Mouse (Mus musculus): ENCODE results near the gene Aff3. TPM values are rescaled to one million over a fixed set of nuclear protein-coding genes. Genes with fewer than 3 reads are reported as not detected.

Gene Aff3
- polyA plus RNA-seq, 1 experiment from 2014 or later: 1.5 TPM

DNA sequence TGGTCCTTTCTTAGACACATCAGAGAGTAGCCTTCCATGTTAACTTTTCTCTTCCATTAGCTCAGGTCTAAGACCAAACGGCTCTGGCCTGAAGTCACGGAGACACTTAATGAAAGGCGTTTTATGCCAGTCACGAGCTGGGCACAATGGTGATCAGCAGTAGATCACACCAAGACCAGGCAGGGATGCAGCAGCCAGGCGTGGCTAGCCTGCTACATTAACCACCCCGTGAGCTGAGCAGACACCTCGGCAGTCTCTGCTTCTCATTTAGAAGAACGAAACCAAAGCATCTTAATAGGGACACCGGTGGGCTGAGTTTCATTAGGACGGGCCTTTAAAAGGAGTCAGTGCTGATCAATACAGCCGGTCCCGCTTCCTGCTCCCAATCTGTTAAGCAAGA is 247.6 kb downstream of the Aff3 start:
- Histone ChIP-seq H3K9me3 (replicated peaks) (no peaks in the 10 kb centered on the region), H3K27ac (no peak overlapping the region), H3K9ac (no peak overlapping the region), H3K4me2 (no peak overlapping the region), H3K27me3 (replicated peaks) (no peaks in the 10 kb centered on the region), H3K4me3 (no peak overlapping the region), H3K4me1 (no peaks in the 10 kb centered on the region), H3K36me3 (no peaks in the 10 kb centered on the region)
- 78% methylated on average over 12 of the region's 12 CpGs for WGBS (ENCODE audit: insufficient replicate concordance)
- no peak for ATAC-seq

- no peak overlapping the region for H3K27ac ChIP-seq
- no peak overlapping the region for H3K9ac ChIP-seq
- no peaks in the 10 kb centered on the region for H3K4me1 ChIP-seq
- H3K36me3 ChIP-seq: no peaks in the 10 kb centered on the region
- 63% methylated on average over 6 of the region's 6 CpGs for WGBS (ENCODE audit: insufficient replicate concordance)
- no peak for ATAC-seq
- no peak overlapping the region for H3K4me3 ChIP-seq
- no peaks in the 10 kb centered on the region for H3K27me3 ChIP-seq (replicated peaks)
- no peak overlapping the region for H3K4me2 ChIP-seq
- H3K9me3 ChIP-seq (replicated peaks): no peaks in the 10 kb centered on the region
Observed at GRCm38 (mm10) chr1:38415511-38415910, 249.2 kb downstream of the Aff3 start.

- no peaks in the 10 kb centered on the region for H3K27me3 ChIP-seq (replicated peaks)
- no peak overlapping the region for H3K27ac ChIP-seq
- no peak overlapping the region for H3K9ac ChIP-seq
- H3K4me2 ChIP-seq: no peak overlapping the region
- no peaks in the 10 kb centered on the region for H3K36me3 ChIP-seq
- WGBS (ENCODE audit: insufficient replicate concordance): 58% methylated on average over 4 of the region's 4 CpGs
- no peak overlapping the region for H3K4me3 ChIP-seq
- H3K9me3 ChIP-seq (replicated peaks): no peaks in the 10 kb centered on the region
- no peaks in the 10 kb centered on the region for H3K4me1 ChIP-seq
- no peak for ATAC-seq
Observed at GRCm38 (mm10) chr1:38411106-38411505, 253.6 kb downstream of the Aff3 start.

DNA sequence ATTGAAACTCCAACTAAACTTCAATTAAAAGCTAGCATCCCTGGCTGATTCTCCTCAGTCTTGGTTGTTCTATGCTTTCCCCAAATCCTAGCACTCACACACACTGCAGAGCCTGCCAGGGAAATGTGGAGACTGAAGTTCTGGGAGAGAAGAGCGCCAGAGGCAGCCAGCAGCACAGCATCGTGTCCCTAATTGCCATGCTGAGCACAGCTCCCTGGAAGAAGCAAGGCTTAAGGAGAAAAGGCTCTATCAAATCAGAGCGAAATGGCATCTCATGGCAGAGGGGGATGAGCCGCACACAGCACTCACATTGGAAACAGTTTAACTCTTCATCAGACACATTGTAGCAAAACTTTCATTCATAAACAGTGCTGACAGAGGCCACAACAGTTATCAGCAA is 254.3 kb downstream of the Aff3 start:
- WGBS (ENCODE audit: insufficient replicate concordance): 56% methylated on average over 4 of the region's 4 CpGs

DNA sequence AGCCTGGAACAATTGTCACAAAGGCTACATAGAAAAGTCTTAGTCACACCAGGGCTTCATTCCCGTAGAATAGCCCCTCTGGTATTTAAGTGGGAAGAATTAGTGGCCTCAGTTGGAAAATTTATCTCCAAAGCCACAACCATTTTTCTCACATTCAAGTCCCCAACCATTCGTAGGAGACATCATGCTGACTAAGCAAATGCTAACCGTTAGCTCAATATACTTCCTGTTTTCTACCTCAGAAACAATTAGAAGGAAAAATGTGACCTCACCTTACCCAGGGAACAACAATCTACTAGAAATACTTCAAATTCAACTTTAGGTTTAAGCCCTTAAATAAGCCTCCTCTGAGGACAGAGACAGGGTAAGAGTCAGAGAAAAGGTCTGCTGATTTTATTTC is 256.5 kb downstream of the Aff3 start:
- no peak overlapping the region for H3K27ac ChIP-seq
- H3K9ac ChIP-seq: no peak overlapping the region
- 26% methylated on average over 3 of the region's 3 CpGs for WGBS (ENCODE audit: insufficient replicate concordance)
- H3K27me3 ChIP-seq (replicated peaks): no peaks in the 10 kb centered on the region
- ATAC-seq: no peak
- no peaks in the 10 kb centered on the region for H3K36me3 ChIP-seq
- H3K4me2 ChIP-seq: no peak overlapping the region
- H3K4me1 ChIP-seq: no peaks in the 10 kb centered on the region
- H3K4me3 ChIP-seq: no peak overlapping the region
- H3K9me3 ChIP-seq (replicated peaks): no peaks in the 10 kb centered on the region

More for the DNA sequence above, 254.3 kb downstream of the Aff3 start:
- Histone ChIP-seq H3K9ac (no peak overlapping the region), H3K27me3 (replicated peaks) (no peaks in the 10 kb centered on the region), H3K4me3 (no peak overlapping the region), H3K36me3 (no peaks in the 10 kb centered on the region), H3K9me3 (replicated peaks) (no peaks in the 10 kb centered on the region), H3K27ac (no peak overlapping the region), H3K4me2 (no peak overlapping the region), H3K4me1 (no peaks in the 10 kb centered on the region)
- ATAC-seq: no peak

- H3K27me3 ChIP-seq (replicated peaks): no peaks in the 10 kb centered on the region
- ATAC-seq: no peak
- no peaks in the 10 kb centered on the region for H3K36me3 ChIP-seq
- no peaks in the 10 kb centered on the region for H3K9me3 ChIP-seq (replicated peaks)
- H3K4me3 ChIP-seq: no peak overlapping the region
- no peaks in the 10 kb centered on the region for H3K4me1 ChIP-seq
- H3K27ac ChIP-seq: no peak overlapping the region
- no peak overlapping the region for H3K4me2 ChIP-seq
- 77% methylated on average over 5 of the region's 5 CpGs for WGBS (ENCODE audit: insufficient replicate concordance)
- no peak overlapping the region for H3K9ac ChIP-seq
Observed at GRCm38 (mm10) chr1:38403781-38404180, 261.0 kb downstream of the Aff3 start.

GRCm38 (mm10) chr1:38401856-38402255 is 262.9 kb downstream of the Aff3 start:
- no peaks in the 10 kb centered on the region for H3K4me1 ChIP-seq
- H3K27ac ChIP-seq: no peak overlapping the region
- H3K9me3 ChIP-seq (replicated peaks): no peaks in the 10 kb centered on the region
- H3K9ac ChIP-seq: no peak overlapping the region
- no peak overlapping the region for H3K4me2 ChIP-seq
- no peak for ATAC-seq
- WGBS (ENCODE audit: insufficient replicate concordance): 74% methylated on average over 4 of the region's 4 CpGs
- H3K4me3 ChIP-seq: no peak overlapping the region
- H3K36me3 ChIP-seq: no peaks in the 10 kb centered on the region
- H3K27me3 ChIP-seq (replicated peaks): no peaks in the 10 kb centered on the region

DNA sequence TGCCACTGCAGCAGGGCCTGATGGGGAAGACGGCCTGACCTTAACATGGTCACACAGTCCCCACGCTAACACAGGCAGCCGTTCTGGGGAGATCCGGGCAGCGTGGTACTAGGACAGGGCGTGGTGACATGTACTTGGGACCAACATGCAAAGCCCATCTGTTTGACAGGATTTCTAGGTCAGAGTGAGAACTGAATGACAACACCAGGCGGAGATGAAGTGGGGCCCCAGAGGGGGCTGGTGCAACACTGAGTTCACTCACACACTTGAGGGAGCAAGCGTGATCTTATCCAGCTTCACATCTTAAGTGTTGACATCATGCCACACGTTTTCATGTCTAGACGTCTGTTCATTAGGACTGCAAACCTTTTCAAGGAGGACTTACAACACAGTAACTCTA is 265.5 kb downstream of the Aff3 start:
- 70% methylated on average over 10 of the region's 10 CpGs for WGBS (ENCODE audit: insufficient replicate concordance)
- H3K9me3 ChIP-seq (replicated peaks): no peaks in the 10 kb centered on the region
- H3K4me2 ChIP-seq: no peak overlapping the region
- no peak for ATAC-seq
- no peaks in the 10 kb centered on the region for H3K27me3 ChIP-seq (replicated peaks)
- no peaks in the 10 kb centered on the region for H3K4me1 ChIP-seq
- no peak overlapping the region for H3K9ac ChIP-seq
- H3K36me3 ChIP-seq: no peaks in the 10 kb centered on the region
- H3K4me3 ChIP-seq: no peak overlapping the region
- H3K27ac ChIP-seq: no peak overlapping the region

- Histone ChIP-seq H3K4me3 (no peak overlapping the region), H3K4me2 (no peak overlapping the region), H3K9me3 (replicated peaks) (no peaks in the 10 kb centered on the region), H3K27ac (no peak overlapping the region), H3K9ac (no peak overlapping the region), H3K36me3 (no peaks in the 10 kb centered on the region), H3K27me3 (replicated peaks) (no peaks in the 10 kb centered on the region), H3K4me1 (no peaks in the 10 kb centered on the region)
- no peak for ATAC-seq
- 58% methylated on average over 5 of the region's 5 CpGs for WGBS (ENCODE audit: insufficient replicate concordance)
Observed at GRCm38 (mm10) chr1:38398566-38398965, 266.2 kb downstream of the Aff3 start.

DNA sequence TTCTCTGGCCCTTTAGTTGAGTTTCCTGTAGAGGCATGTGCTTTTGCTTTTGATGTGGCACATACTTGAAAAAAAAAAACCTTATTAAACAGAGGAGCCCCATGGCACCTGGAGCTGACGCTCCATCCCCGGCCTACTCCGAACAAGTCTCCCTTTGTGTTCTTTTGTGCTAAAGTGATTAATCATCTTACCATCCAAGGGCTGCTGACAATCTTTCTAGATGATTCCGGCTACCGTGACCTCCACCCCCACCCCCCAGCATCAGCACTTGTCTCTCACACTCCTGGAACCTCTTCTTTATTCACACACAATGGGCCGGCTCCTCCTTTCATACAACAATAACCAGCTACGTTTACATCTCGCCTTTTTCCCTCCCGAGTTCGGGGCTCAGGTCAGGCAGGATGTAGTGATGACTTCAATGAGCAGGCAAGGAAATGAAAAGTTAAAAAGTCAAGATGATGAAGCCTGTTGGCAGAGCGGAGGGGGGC is 269.5 kb downstream of the Aff3 start:
- Histone ChIP-seq H3K9me3 (replicated peaks) (no peaks in the 10 kb centered on the region), H3K36me3 (no peaks in the 10 kb centered on the region), H3K4me1 (no peaks in the 10 kb centered on the region), H3K4me3 (no peak overlapping the region), H3K27ac (no peak overlapping the region), H3K9ac (no peak overlapping the region), H3K4me2 (no peak overlapping the region), H3K27me3 (replicated peaks) (no peaks in the 10 kb centered on the region)
- WGBS (ENCODE audit: insufficient replicate concordance): 69% methylated on average over 11 of the region's 11 CpGs
- ATAC-seq: no peak

- Histone ChIP-seq H3K4me2 (no peak overlapping the region), H3K36me3 (no peaks in the 10 kb centered on the region), H3K4me1 (no peaks in the 10 kb centered on the region), H3K27ac (no peak overlapping the region), H3K27me3 (replicated peaks) (no peaks in the 10 kb centered on the region), H3K9ac (no peak overlapping the region), H3K4me3 (no peak overlapping the region), H3K9me3 (replicated peaks) (no peaks in the 10 kb centered on the region)
- 50% methylated on average over 5 of the region's 5 CpGs for WGBS (ENCODE audit: insufficient replicate concordance)
- ATAC-seq: no peak
Observed at GRCm38 (mm10) chr1:38394493-38394892, 270.3 kb downstream of the Aff3 start.

DNA sequence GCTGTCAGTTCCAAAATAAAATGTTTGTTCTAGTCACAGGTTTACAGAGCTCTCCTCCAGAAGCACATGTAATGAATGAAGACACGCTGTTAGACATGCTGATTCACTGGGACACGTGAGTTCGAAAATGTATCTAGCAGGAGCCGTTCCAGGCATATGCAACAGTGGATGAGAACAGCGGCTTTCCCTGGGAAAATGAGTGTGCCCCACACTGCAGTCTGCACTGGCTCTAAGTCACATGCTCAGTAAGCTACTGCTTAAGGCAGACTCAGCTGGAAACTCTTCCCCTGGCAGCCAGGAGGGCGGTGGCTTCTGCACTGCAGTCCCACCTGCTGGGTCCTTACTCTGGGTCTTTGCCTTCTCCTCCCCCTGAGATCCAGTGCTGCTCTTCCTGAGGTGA is 271.2 kb downstream of the Aff3 start:
- H3K4me1 ChIP-seq: no peaks in the 10 kb centered on the region
- no peaks in the 10 kb centered on the region for H3K27me3 ChIP-seq (replicated peaks)
- no peaks in the 10 kb centered on the region for H3K36me3 ChIP-seq
- H3K9ac ChIP-seq: no peak overlapping the region
- H3K4me2 ChIP-seq: no peak overlapping the region
- H3K4me3 ChIP-seq: no peak overlapping the region
- no peak overlapping the region for H3K27ac ChIP-seq
- H3K9me3 ChIP-seq (replicated peaks): no peaks in the 10 kb centered on the region
- ATAC-seq: no peak
- 55% methylated on average over 6 of the region's 6 CpGs for WGBS (ENCODE audit: insufficient replicate concordance)

- Histone ChIP-seq H3K27me3 (replicated peaks) (no peaks in the 10 kb centered on the region), H3K9me3 (replicated peaks) (no peaks in the 10 kb centered on the region), H3K9ac (no peak overlapping the region), H3K4me3 (no peak overlapping the region), H3K4me1 (no peaks in the 10 kb centered on the region), H3K36me3 (no peaks in the 10 kb centered on the region), H3K27ac (no peak overlapping the region), H3K4me2 (no peak overlapping the region)
- WGBS (ENCODE audit: insufficient replicate concordance): 29% methylated on average over 2 of the region's 2 CpGs
- no peak for ATAC-seq
Observed at GRCm38 (mm10) chr1:38392928-38393327, 271.8 kb downstream of the Aff3 start.
